ENCODE assay signal across 8 mouse cellular contexts in genomic region chr10:40300648-40301171, GRCm38 (mm10). TPM values are rescaled to one million over a fixed set of nuclear protein-coding genes. Genes with fewer than 3 reads are reported as not detected.
DNase-seq lines count a peak whose midpoint lies in the region; ATAC-seq and TF ChIP-seq lines count a peak whose summit lies in the region.

No protein-coding gene starts in this region.

- peak overlapping the region; percentile 98 for H3K9ac ChIP-seq in heart, embryonic 12.5 days
- peak overlapping the region; percentile 92 for H3K9ac ChIP-seq in kidney, postnatal 0 days (ENCODE audit: low read depth, low read length)
- peak overlapping the region; percentile 87 for H3K9ac ChIP-seq in liver, adult 2 months (ENCODE audit: low read depth, low read length)

- no peak for TF ChIP-seq CTCF in kidney, postnatal 0 days (IDR thresholded peaks at IDR 0.05; ENCODE audit: low read depth)
- TF ChIP-seq CTCF in liver, adult 2 months (IDR thresholded peaks at IDR 0.05; ENCODE audit: low read depth, low read length) = no peak

- no peaks in the 10 kb centered on the region for H3K27me3 ChIP-seq in erythroblast, embryonic 14.5 days (ENCODE audit: control insufficient read depth)
- H3K27me3 ChIP-seq in heart, embryonic 12.5 days (replicated peaks) = no peaks in the 10 kb centered on the region
- no peaks in the 10 kb centered on the region for H3K27me3 ChIP-seq in kidney, postnatal 0 days (ENCODE audit: insufficient read depth, low read length)
- no peaks in the 10 kb centered on the region for H3K27me3 ChIP-seq in liver, adult 2 months (ENCODE audit: control insufficient read depth, insufficient read depth, low read length)
- H3K27me3 ChIP-seq in splenic B cell, adult 2 months (ENCODE audit: control insufficient read depth, insufficient read depth, low read length, poor library complexity, severe bottlenecking) = no peaks in the 10 kb centered on the region

- WGBS in heart, embryonic 12.5 days = under 1% methylated on average over 36 of the region's 36 CpGs
- under 1% methylated on average over 36 of the region's 36 CpGs for WGBS in kidney, postnatal 0 days
- under 1% methylated on average over 36 of the region's 36 CpGs for WGBS in liver, adult 2 months

- peaks cover under 1% of the 10 kb centered on the region; the same call in 1 of the 2 replicates for H3K9me3 ChIP-seq in erythroblast, embryonic 14.5 days (ENCODE audit: control insufficient read depth, low read length)
- H3K9me3 ChIP-seq in heart, embryonic 12.5 days (replicated peaks) = no peaks in the 10 kb centered on the region
- no peaks in the 10 kb centered on the region for H3K9me3 ChIP-seq in kidney, postnatal 0 days (replicated peaks; ENCODE audit: low read length)

- H3K4me2 ChIP-seq in heart, embryonic 12.5 days = peak overlapping the region; percentile 79
- peak overlapping the region; percentile 88 for H3K4me2 ChIP-seq in kidney, postnatal 0 days (ENCODE audit: low read length)

- H3K4me1 ChIP-seq in erythroblast, embryonic 14.5 days (ENCODE audit: control insufficient read depth) = peaks cover 60% of the 10 kb centered on the region
- H3K4me1 ChIP-seq in heart, embryonic 12.5 days (replicated peaks) = peaks cover 28% of the 10 kb centered on the region
- H3K4me1 ChIP-seq in kidney, postnatal 0 days (replicated peaks; ENCODE audit: insufficient read depth, low read length) = peaks cover 11% of the 10 kb centered on the region; the same call in 1 of the 2 replicates
- H3K4me1 ChIP-seq in liver, adult 2 months (ENCODE audit: control insufficient read depth, insufficient read depth, low read length) = peaks cover 15% of the 10 kb centered on the region

- DNase-seq in CD4-positive, CD25-positive, alpha-beta regulatory T cell, adult 2 months (ENCODE audit: low read depth, low spot score) = peak; percentile 59
- DNase-seq in brain, embryonic 18.5 days (ENCODE audit: low read depth, low spot score) = peak; percentile 71
- DNase-seq in kidney, postnatal 0 days (ENCODE audit: low spot score) = peak; percentile 93
- peak; percentile 82 for DNase-seq in liver, adult 2 months (ENCODE audit: extremely low read depth, low read depth, low spot score)
- DNase-seq in splenic B cell, adult 2 months (ENCODE audit: low read depth, low spot score) = peak; percentile 52

- peak overlapping the region; percentile 92 for H3K27ac ChIP-seq in heart, embryonic 12.5 days (ENCODE audit: poor library complexity, severe bottlenecking)
- H3K27ac ChIP-seq in kidney, postnatal 0 days = peak overlapping the region; percentile 92
- peak overlapping the region; percentile 45 for H3K27ac ChIP-seq in liver, adult 2 months (replicated peaks; ENCODE audit: insufficient read depth, low read depth, low read length)

- peaks cover 43% of the 10 kb centered on the region for H3K36me3 ChIP-seq in erythroblast, embryonic 14.5 days (ENCODE audit: control insufficient read depth)
- no peaks in the 10 kb centered on the region for H3K36me3 ChIP-seq in heart, embryonic 12.5 days
- no peaks in the 10 kb centered on the region for H3K36me3 ChIP-seq in kidney, postnatal 0 days (ENCODE audit: insufficient read depth, low read length)
- no peaks in the 10 kb centered on the region for H3K36me3 ChIP-seq in liver, adult 2 months (ENCODE audit: control insufficient read depth, insufficient read depth, low read length)
- no peaks in the 10 kb centered on the region for H3K36me3 ChIP-seq in splenic B cell, adult 2 months (ENCODE audit: control insufficient read depth, insufficient read depth, low read length, poor library complexity, severe bottlenecking)

- TF ChIP-seq POLR2A in liver, adult 2 months (IDR thresholded peaks at IDR 0.05; ENCODE audit: extremely low read depth, insufficient read depth, low read length) = peak; percentile 77

- peaks cover 32% of the 10 kb centered on the region for H3K79me2 ChIP-seq in liver, adult 2 months (ENCODE audit: control insufficient read depth, insufficient read depth, low read length)

- ATAC-seq in heart, embryonic 12.5 days (ENCODE audit: insufficient number of reproducible peaks, low FRiP score) = peak; percentile 86
- peak; percentile 89 for ATAC-seq in kidney, postnatal 0 days (replicated peaks; ENCODE audit: low FRiP score, low read depth)
- peak; percentile 71 for ATAC-seq in monocyte, adult 5-6 weeks (replicated peaks; ENCODE audit: insufficient number of reproducible peaks, low FRiP score, low TSS enrichment, poor library complexity, severe bottlenecking)

- peak overlapping the region; percentile 98 for H3K4me3 ChIP-seq in erythroblast, embryonic 14.5 days (replicated peaks)
- H3K4me3 ChIP-seq in heart, embryonic 12.5 days = peak overlapping the region; percentile 97
- peak overlapping the region; percentile 91 for H3K4me3 ChIP-seq in kidney, postnatal 0 days (replicated peaks; ENCODE audit: low read depth, low read length)
- H3K4me3 ChIP-seq in liver, adult 2 months (ENCODE audit: insufficient read depth, low read depth, low read length) = peak overlapping the region; percentile 92

RNA-seq across cellular contexts. Expression of gene Amd1, which starts 1.3 kb away (rescaled TPM):
- polyA plus RNA-seq in erythroblast, embryonic 14.5 days (2012) = 0.27 and 0.69 TPM in 2 replicates
- polyA plus RNA-seq in heart, embryonic 12.5 days (2016; fragmentation: Nextera tagmentation; extraction: Ambion mirVana) = 47.1 and 51.9 TPM in 2 replicates
- 44.1 and 46.9 TPM in 2 replicates for polyA plus RNA-seq in kidney, postnatal 0 days (2015; fragmentation: Nextera tagmentation; extraction: Ambion mirVana)
- 24.4 and 27.1 TPM in 2 replicates for total RNA-seq in liver, adult 2 months (2014; rRNA removed)
- polyA plus RNA-seq in liver, adult 2 months (2012; rRNA removed) = 6.2 and 6.9 TPM in 2 replicates
- 78.0 to 100 TPM (median 91.1 TPM) in 3 replicates for total RNA-seq in monocyte, adult 5-6 weeks (2017)

RNA-seq across cellular contexts. Expression of gene Cdk19, which starts 38.7 kb away (rescaled TPM):
- polyA plus RNA-seq in erythroblast, embryonic 14.5 days (2012) = 0.45 and 0.47 TPM in 2 replicates
- polyA plus RNA-seq in heart, embryonic 12.5 days (2016; fragmentation: Nextera tagmentation; extraction: Ambion mirVana) = 9.5 and 11.2 TPM in 2 replicates
- polyA plus RNA-seq in kidney, postnatal 0 days (2015; fragmentation: Nextera tagmentation; extraction: Ambion mirVana) = 7.2 and 7.3 TPM in 2 replicates
- 3.6 and 4.3 TPM in 2 replicates for total RNA-seq in liver, adult 2 months (2014; rRNA removed)
- polyA plus RNA-seq in liver, adult 2 months (2012; rRNA removed) = 1.2 and 1.4 TPM in 2 replicates
- total RNA-seq in monocyte, adult 5-6 weeks (2017) = 33.4 to 38.2 TPM (median 36.1 TPM) in 3 replicates

RNA-seq across cellular contexts. Expression of gene Gtf3c6, which starts 42.8 kb away (rescaled TPM):
- 0.79 and 0.89 TPM in 2 replicates for polyA plus RNA-seq in erythroblast, embryonic 14.5 days (2012)
- 90.6 and 92.3 TPM in 2 replicates for polyA plus RNA-seq in heart, embryonic 12.5 days (2016; fragmentation: Nextera tagmentation; extraction: Ambion mirVana)
- polyA plus RNA-seq in kidney, postnatal 0 days (2015; fragmentation: Nextera tagmentation; extraction: Ambion mirVana) = 88.1 and 92.2 TPM in 2 replicates
- 6.5 and 7.7 TPM in 2 replicates for total RNA-seq in liver, adult 2 months (2014; rRNA removed)
- polyA plus RNA-seq in liver, adult 2 months (2012; rRNA removed) = 3.0 and 3.1 TPM in 2 replicates
- total RNA-seq in monocyte, adult 5-6 weeks (2017) = 59.3 to 82.5 TPM (median 81.6 TPM) in 3 replicates

RNA-seq across cellular contexts. Expression of gene Rpf2, which starts 53.9 kb away (rescaled TPM):
- 0.15 and 0.19 TPM in 2 replicates for polyA plus RNA-seq in erythroblast, embryonic 14.5 days (2012)
- polyA plus RNA-seq in heart, embryonic 12.5 days (2016; fragmentation: Nextera tagmentation; extraction: Ambion mirVana) = 42.0 and 44.5 TPM in 2 replicates
- polyA plus RNA-seq in kidney, postnatal 0 days (2015; fragmentation: Nextera tagmentation; extraction: Ambion mirVana) = 56.8 and 58.9 TPM in 2 replicates
- 7.4 and 11.2 TPM in 2 replicates for total RNA-seq in liver, adult 2 months (2014; rRNA removed)
- polyA plus RNA-seq in liver, adult 2 months (2012; rRNA removed) = 1.7 and 1.8 TPM in 2 replicates
- 45.3 to 56.4 TPM (median 53.7 TPM) in 3 replicates for total RNA-seq in monocyte, adult 5-6 weeks (2017)

Comparison
In these comparisons a context has a peak if more than half of its experiments do, and no peak if none do; other contexts are left out.
1. Peak in every context shown above with its lines: DNase-seq, ATAC-seq, H3K4me3 ChIP-seq and H3K27ac ChIP-seq.
2. RNA of gene Gtf3c6, which starts 42.8 kb away (polyA plus RNA-seq): 90.6 to 92.3 TPM in heart, embryonic 12.5 days and 88.1 to 92.2 TPM in kidney, postnatal 0 days; 3.0 to 3.1 TPM in liver, adult 2 months and 0.79 to 0.89 TPM in erythroblast, embryonic 14.5 days; every median in the first group is over 10 times any median in the second.